Mouse (Mus musculus): ENCODE measurements at regions not wholly inside any gene's neighbourhood (a gene's known extent, or its start where the extent isn't known, plus 50 kb on each side); places are given as distances from the start of the nearest gene placed in this dataset.

DNA sequence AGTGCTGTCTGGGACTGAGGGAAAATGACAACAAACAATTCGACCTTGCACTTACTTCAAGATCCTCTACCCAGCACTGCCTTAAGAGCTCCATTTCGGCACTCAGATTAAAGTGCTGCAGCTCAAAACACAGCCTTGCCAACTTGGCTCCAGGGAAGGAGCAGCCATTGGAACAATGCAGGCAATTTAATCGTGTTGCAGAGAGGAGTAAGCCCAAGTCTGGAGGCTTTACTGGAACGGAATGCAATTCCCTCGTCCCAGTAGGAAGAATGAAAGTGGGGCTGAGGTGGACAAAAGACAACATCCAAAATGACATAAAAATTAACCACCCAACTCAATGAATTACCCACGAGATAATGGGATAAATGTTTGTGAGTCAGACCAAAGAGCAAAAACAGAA, 273.0 kb downstream of the Hace1 start:
- Histone ChIP-seq H3K27ac (ENCODE audit: insufficient read depth, low read length) (no peak overlapping the region), H3K4me1 (ENCODE audit: control insufficient read depth, insufficient read depth, low read length) (no peaks in the 10 kb centered on the region), H3K4me3 (ENCODE audit: insufficient read depth, low read length) (no peak overlapping the region)
- TF ChIP-seq CTCF (IDR thresholded peaks at IDR 0.05; ENCODE audit: borderline replicate concordance, insufficient read depth, low read length) (no peak), POLR2A (IDR thresholded peaks at IDR 0.05; ENCODE audit: low read depth, low read length) (no peak)

DNA sequence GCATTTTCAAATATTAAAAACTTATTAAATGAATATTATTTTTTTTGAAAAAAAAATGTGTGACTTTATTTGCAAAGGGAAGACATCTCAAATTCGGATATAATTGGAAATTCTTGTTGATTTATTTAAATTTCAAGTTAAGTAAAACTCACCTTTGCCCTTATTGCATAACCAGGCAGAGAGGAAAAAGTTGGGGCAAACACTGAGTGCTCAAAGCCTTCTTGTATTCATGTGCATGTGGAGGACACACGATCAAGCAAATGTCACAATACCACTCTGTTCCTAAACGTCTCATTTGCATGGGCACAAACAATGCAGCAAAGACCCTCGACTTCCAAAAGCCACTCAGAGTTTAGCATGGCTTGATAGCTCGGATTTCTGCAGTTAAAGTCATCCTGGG, 275.1 kb downstream of the Hace1 start:
- Histone ChIP-seq H3K4me3 (ENCODE audit: insufficient read depth, low read length) (no peak overlapping the region), H3K27ac (ENCODE audit: insufficient read depth, low read length) (no peak overlapping the region)

DNA sequence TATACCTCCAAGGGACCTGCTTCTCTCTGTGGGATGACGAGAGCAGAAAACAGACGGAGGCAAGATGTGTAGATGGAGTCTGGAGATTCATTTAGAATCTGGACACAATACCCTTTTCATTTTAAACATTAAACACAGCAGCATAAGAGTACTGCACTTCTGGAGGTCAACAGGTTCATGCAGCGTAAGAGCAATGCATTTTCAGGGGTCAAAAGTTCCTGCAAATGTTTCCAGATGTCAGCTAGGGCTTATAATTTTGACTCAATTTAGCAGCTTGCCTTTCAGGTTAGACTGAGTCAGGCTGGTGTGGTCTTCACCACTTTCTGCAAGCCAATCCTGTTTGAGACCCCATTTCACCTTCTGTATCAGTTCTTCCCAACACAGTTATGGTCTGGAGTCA, 277.9 kb downstream of the Hace1 start:
- Histone ChIP-seq H3K4me3 (ENCODE audit: insufficient read depth, low read length) (no peak overlapping the region), H3K27ac (ENCODE audit: insufficient read depth, low read length) (no peak overlapping the region), H3K4me1 (ENCODE audit: control insufficient read depth, insufficient read depth, low read length) (no peaks in the 10 kb centered on the region)
- TF ChIP-seq POLR2A (IDR thresholded peaks at IDR 0.05; ENCODE audit: low read depth, low read length): no peak
- TF ChIP-seq CTCF (IDR thresholded peaks at IDR 0.05; ENCODE audit: borderline replicate concordance, insufficient read depth, low read length): no peak

More for the DNA sequence above, 275.1 kb downstream of the Hace1 start:
- no peaks in the 10 kb centered on the region for H3K4me1 ChIP-seq (ENCODE audit: control insufficient read depth, insufficient read depth, low read length)
- no peak for TF ChIP-seq CTCF (IDR thresholded peaks at IDR 0.05; ENCODE audit: borderline replicate concordance, insufficient read depth, low read length)
- TF ChIP-seq POLR2A (IDR thresholded peaks at IDR 0.05; ENCODE audit: low read depth, low read length): no peak

DNA sequence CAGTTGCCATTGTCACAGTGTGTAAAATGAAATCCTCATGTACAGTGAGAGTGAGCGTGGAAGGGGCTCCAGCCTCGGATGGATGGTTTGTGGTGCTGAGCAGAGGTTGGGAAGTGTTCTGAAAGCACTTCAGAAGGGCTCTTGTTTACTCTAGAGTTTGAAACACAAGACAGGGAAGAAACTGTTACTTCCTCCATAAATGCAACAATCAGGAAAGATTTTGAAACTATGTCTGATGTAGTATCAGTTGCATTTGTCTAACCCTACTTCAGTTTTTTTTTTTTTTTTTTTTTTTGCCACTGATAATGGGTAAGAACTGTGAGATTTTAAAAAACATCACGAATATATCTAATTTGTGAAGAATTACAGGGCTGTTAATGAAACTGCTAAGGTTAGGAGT, 281.5 kb downstream of the Hace1 start:
- no peak for TF ChIP-seq POLR2A (IDR thresholded peaks at IDR 0.05; ENCODE audit: low read depth, low read length)
- no peak for TF ChIP-seq CTCF (IDR thresholded peaks at IDR 0.05; ENCODE audit: borderline replicate concordance, insufficient read depth, low read length)
- Histone ChIP-seq H3K4me3 (ENCODE audit: insufficient read depth, low read length) (no peak overlapping the region), H3K27ac (ENCODE audit: insufficient read depth, low read length) (no peak overlapping the region), H3K4me1 (ENCODE audit: control insufficient read depth, insufficient read depth, low read length) (no peaks in the 10 kb centered on the region)

DNA sequence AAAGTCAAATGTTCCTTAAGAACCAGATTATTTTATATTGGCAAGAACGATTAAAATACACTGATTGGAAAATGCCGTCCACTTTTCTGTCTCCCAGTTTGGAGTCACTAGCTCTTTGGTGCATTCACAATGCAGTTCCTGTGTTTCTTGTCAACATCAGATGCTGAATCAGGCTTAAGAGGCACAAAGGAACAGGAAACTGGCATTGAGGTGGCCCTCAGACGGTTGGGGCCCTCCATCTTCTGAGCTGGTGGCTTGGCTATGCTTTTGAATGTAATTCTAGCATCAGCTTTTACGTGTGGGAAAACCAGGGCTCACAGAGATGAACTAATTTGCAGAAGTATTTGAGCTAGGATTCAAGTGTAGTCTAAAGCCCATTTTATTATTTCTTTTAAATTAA, 282.3 kb downstream of the Hace1 start:
- no peaks in the 10 kb centered on the region for H3K4me1 ChIP-seq (ENCODE audit: control insufficient read depth, insufficient read depth, low read length)
- TF ChIP-seq POLR2A (IDR thresholded peaks at IDR 0.05; ENCODE audit: low read depth, low read length) (no peak), CTCF (IDR thresholded peaks at IDR 0.05; ENCODE audit: borderline replicate concordance, insufficient read depth, low read length) (no peak)
- no peak overlapping the region for H3K27ac ChIP-seq (ENCODE audit: insufficient read depth, low read length)
- H3K4me3 ChIP-seq (ENCODE audit: insufficient read depth, low read length): no peak overlapping the region

DNA sequence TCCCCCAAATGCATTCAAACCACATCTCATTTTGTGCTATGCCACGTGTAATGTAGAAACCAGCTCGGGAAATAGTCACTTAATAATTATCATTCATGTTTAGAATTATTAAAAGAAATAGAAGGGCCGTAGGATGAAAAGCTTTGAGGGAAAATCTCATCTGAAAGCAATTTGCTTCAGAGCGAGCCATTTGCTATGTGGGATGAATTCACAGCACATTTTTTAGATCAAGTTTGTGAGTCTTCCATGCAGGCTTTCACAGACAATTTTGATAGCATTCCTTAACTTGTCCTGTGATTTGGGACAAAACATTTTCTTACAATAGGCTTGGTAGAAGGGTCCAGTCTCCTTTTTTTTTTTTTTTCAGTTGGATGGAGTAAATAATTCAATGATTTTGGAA, 283.1 kb downstream of the Hace1 start:
- Histone ChIP-seq H3K27ac (ENCODE audit: insufficient read depth, low read length) (no peak overlapping the region), H3K4me3 (ENCODE audit: insufficient read depth, low read length) (no peak overlapping the region), H3K4me1 (ENCODE audit: control insufficient read depth, insufficient read depth, low read length) (no peaks in the 10 kb centered on the region)
- no peak for TF ChIP-seq CTCF (IDR thresholded peaks at IDR 0.05; ENCODE audit: borderline replicate concordance, insufficient read depth, low read length)
- no peak for TF ChIP-seq POLR2A (IDR thresholded peaks at IDR 0.05; ENCODE audit: low read depth, low read length)

DNA sequence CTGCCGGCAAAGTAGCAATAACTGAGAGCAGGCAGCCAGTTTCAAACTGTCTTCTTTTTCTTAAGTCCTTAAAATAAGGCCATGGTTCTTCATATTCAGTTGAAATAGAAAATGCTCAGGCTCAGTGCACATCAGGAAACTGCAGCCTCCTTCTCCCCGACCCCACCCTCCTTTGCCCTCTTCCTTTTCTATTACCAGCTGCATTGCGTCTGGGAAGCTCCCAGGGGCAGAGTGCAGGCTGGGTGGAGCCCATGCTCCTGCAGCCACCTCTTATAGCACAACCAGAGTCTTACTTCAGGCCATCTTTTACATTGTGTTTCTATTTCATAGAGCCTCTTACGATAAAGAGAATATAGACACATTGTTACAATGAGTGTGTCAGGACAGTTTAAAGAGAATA, 288.2 kb downstream of the Hace1 start:
- Histone ChIP-seq H3K27ac (ENCODE audit: insufficient read depth, low read length) (no peak overlapping the region), H3K4me1 (ENCODE audit: control insufficient read depth, insufficient read depth, low read length) (no peaks in the 10 kb centered on the region), H3K4me3 (ENCODE audit: insufficient read depth, low read length) (no peak overlapping the region)
- TF ChIP-seq POLR2A (IDR thresholded peaks at IDR 0.05; ENCODE audit: low read depth, low read length) (no peak), CTCF (IDR thresholded peaks at IDR 0.05; ENCODE audit: borderline replicate concordance, insufficient read depth, low read length) (no peak)

DNA sequence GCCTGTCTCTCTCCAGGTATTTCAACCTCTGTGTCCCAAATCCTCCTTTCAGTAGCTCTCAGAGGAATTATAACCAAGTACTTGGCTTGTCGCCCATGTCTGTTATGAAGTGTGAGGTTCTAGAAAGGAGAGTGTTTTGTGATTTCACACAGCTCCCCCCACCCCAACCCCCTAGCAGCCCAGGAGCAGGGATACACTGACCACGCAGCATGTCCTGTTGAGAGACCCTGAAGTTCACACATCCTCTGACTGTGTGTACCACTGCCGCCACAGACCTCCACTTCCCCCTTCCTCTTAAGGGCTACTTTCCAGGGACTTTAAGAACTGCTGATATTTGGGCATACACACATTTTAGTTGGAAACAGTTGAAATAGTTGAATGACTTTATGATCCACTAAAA, 289.2 kb downstream of the Hace1 start:
- no peak for TF ChIP-seq CTCF (IDR thresholded peaks at IDR 0.05; ENCODE audit: borderline replicate concordance, insufficient read depth, low read length)
- no peak for TF ChIP-seq POLR2A (IDR thresholded peaks at IDR 0.05; ENCODE audit: low read depth, low read length)
- Histone ChIP-seq H3K4me3 (ENCODE audit: insufficient read depth, low read length) (no peak overlapping the region), H3K27ac (ENCODE audit: insufficient read depth, low read length) (no peak overlapping the region), H3K4me1 (ENCODE audit: control insufficient read depth, insufficient read depth, low read length) (no peaks in the 10 kb centered on the region)

DNA sequence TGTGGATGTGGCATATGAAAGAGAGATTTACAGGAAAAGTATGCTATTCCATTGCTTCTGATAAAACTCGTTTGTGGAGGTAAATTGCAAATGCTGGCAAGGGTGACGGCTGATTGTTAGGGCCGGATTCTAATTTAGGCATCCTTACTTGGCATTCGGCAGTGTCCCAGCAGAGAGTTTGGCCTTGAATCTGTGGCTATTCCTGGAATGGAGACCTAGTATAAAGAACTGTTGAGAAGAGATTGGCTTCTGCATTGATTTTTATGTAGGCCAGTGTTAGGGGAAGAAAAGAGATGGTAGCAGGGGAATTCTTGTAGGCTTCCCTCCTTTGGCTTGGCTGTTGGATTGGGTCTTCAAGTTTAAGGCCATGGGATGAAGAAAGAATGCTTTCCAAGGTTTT, 293.4 kb downstream of the Hace1 start:
- no peak for TF ChIP-seq POLR2A (IDR thresholded peaks at IDR 0.05; ENCODE audit: low read depth, low read length)
- no peak for TF ChIP-seq CTCF (IDR thresholded peaks at IDR 0.05; ENCODE audit: borderline replicate concordance, insufficient read depth, low read length)
- Histone ChIP-seq H3K4me1 (ENCODE audit: control insufficient read depth, insufficient read depth, low read length) (peaks cover 2% of the 10 kb centered on the region), H3K27ac (ENCODE audit: insufficient read depth, low read length) (no peak overlapping the region), H3K4me3 (ENCODE audit: insufficient read depth, low read length) (no peak overlapping the region)

DNA sequence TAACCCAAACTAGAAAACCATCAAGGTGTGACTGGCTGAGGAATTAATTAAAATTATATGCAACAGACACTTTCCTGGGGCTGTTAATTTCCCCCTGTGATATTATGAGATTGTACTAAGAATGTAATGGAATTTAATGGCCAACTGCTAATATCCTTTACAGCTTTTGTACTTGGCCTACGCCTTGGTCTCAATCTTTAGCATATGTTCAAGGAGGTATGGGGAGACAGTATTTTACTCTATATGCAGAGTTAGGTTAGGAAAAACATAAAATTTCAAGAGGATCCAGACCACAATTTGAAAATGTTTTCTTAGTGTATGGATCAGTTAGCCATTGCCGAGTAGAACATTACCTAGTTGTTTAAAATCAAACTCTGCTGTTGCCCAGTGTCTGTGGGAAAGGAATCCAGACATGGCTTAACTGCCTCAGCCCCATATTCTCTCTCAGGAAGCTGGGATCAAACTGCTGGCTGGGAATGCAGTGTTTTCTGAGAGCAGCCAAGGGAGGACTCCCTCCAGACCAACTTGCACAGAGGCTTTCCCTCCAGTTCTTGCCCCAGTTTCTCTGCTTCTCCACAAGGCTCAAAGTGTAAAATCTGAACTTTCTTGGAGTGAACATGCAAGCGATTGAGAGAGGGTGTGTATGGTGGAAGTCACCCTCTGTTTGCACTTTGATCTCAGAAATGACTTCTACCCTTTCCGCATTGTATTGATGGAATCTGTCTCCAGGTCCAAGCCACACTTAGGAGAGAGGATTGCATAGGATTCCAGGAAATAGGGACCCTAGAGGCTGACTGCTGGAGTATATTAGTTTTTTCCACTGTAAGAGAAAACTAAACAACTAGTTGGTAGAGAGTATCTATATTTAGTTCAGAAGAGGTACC, 294.6 kb downstream of the Hace1 start:
- H3K4me1 ChIP-seq (ENCODE audit: control insufficient read depth, insufficient read depth, low read length): peaks cover 2% of the 10 kb centered on the region
- no peak overlapping the region for H3K4me3 ChIP-seq (ENCODE audit: insufficient read depth, low read length)
- TF ChIP-seq POLR2A (IDR thresholded peaks at IDR 0.05; ENCODE audit: low read depth, low read length): no peak
- no peak for TF ChIP-seq CTCF (IDR thresholded peaks at IDR 0.05; ENCODE audit: borderline replicate concordance, insufficient read depth, low read length)
- H3K27ac ChIP-seq (ENCODE audit: insufficient read depth, low read length): no peak overlapping the region
